Mouse (Mus musculus) inflammation-experienced regulatory T-cells, adult 6 months (primary cell): ENCODE data around the gene Zbtb20. TPM values are rescaled to one million over a fixed set of nuclear protein-coding genes. Genes with fewer than 3 reads are reported as not detected.
A peak's percentile ranks its signal among the peaks of the same experiment; 100 is the strongest.
"Not testable (repeated sequence)": the region's sequence is repeated elsewhere in the genome, so short reads cannot be mapped to it uniquely, and the experiment has no call there.

Experiments used
- ATAC-seq: one replicate; pipeline ENCODE4 v1.8.0; 2017
- polyA plus RNA-seq, 3 experiments: library from polyadenylated mRNA; unstranded; fragments of 100-300 nt; shearing (Covaris generic); gene quantifications; one replicate each; pipeline ENCODE4 v1.2.1; 2017

The Zbtb20 gene
- polyA plus RNA-seq, 3 experiments from 2014 or later: 32.1 to 97.7 (median 96.1) TPM

DNA sequence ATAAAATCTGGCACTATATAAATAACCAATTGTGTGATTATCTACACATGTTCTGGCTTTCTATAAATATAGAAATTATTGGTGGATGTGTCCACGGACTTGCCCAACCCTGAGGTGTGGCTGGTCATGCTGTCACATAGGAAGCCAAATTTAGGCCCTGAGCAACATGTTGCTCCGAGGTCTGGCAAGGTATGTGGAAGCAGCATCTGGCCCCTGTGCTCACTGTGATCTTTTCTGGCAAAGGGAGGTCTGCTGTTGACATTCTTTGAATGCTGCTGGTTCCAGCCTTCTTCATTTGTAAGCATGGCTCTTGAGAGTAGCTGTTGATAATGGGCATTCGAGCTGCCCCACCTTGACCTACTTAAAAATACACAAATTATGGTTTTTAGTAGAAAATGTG, 35.0 kb downstream of the Zbtb20 start:
- no peak for ATAC-seq

DNA sequence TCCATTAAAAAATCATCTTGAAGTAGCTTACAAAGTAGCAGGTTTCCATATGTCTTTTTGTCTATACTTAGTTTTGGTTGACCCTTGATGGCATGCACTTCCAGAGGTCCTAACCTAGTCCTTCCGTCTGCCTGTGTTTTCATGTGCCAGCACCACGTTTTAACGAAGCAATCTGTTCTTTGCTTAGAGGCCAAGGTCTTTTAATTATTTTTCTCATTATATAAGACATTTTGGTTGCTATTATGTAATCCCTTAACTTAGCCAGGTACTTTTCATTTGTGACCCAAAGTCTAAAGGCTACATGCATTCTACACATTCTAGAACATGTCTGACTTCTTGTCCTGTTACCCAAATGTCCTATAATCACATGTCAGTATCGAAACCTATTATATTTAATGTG, 35.6 kb downstream of the Zbtb20 start:
- no peak for ATAC-seq

DNA sequence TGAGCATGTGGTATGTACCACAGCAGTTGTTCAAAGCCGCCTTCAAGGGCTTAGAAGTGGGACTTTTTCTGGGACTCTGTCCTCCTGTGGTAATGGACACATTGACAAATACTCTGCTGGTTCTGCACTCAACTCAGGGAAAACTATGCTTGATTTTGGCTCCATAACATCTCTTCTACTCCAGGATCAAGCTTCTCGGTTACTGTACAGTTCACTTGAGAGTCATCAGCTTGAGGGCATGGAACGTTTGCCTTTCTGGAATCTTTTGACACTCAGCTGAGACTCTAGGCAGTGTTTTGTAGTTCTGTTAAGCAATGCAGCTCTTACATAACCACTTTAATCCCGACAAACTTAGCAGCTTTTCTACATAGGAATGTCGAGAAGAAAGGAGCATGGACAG, 36.1 kb downstream of the Zbtb20 start:
- ATAC-seq: no peak

DNA sequence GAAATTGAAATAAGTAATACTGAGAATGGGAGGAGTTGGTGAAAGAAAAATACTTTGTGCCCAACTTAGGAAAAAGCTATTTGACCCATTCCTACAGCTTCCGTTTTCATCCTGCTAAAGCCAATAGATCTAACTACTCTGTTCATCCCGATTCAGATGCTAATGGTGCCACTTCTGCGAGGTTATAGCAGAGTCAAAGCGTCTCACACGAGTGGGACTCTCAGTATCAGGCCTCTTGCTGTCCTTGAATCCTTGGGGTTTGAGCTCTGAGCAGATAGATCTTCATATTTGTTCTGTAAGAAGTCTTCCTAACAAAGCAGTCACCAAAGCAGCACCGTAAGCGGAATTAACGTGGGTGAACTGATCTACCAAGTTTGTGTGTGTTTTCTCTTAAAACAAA, 37.6 kb downstream of the Zbtb20 start:
- ATAC-seq: no peak

DNA sequence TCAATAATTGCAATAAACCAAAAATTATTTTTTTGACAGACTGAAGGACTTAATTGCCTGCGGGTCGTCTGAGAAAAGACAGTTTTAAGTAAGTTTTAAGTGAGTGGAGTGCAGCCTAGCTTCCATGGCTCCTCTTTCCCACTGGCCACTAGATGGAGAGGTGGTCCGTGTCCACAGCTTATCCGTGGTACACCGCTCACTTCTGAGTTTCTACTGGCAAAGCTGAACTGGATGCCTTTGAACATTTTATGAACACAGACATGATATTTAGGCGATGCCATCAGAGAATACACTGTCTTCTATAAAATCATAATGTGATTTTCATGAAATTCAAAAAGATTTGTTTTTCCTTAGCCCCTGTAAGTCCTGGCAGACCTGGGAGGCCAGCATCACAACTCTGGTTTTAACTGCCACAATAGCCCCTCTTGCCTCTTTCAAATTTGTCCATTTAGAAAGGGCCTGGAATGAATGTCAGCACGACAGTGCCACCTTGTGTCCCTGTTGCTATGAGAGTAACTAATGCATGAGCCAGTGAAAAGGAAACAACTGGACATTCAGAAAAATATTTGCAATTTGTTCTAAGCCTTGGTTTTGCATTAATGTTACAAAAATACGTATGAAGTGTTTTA, 38.9 kb downstream of the Zbtb20 start:
- ATAC-seq: peak; percentile 58

DNA sequence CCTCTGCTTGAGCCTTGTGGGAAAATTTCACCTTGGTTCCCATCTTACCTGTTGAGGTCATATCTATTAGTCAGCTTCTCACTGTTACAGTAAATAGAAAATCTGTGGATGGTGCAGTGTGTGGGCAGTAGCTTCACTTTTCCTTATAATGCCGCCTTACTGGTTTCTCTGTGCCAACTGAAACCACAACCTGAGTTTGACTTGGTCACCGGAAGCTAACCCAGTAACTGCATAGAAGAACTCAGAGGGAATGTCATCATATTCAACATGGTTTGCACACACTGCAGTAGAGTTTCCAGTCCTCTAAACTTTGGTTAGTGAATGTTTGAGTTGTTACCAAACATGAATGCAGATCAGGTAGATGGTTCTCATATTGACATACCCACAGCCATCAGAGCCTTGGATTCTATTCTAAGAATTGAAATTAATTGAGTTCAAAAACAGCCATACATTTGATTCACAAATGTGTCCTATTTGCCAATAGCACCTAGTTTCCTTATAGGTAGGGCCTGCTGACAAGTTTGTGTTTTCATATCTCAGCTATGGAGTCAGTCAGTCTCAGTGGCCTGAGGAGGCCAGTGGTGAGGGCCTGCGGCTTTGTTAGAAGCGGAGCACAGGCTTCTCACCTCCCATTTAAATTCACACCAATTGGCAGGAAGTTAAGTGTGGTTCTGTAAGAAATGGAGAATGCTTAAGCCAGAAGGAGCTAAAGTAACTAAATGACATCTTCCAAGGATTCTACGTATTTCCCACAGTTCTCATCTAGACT, 44.5 kb downstream of the Zbtb20 start:
- ATAC-seq: peak; percentile 28

DNA sequence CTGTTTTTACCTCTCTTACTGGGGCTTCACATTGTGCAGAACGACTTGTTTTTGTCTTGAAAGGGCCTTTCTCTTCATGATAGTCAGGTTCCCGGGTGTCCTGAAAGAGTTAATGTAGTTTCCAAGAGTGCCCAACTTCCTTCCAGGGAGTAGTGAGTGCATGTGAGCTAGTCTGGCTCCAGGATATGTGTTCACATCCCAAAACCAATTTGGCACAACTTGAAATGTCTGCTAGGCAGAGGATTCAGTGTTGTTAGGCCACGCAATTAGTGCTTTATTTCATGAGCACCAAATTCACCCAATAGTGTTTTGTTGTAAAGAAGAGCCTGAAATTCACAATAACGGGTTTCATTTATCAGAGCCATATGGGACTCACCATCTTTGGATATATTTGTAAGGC, 45.8 kb downstream of the Zbtb20 start:
- ATAC-seq: no peak

DNA sequence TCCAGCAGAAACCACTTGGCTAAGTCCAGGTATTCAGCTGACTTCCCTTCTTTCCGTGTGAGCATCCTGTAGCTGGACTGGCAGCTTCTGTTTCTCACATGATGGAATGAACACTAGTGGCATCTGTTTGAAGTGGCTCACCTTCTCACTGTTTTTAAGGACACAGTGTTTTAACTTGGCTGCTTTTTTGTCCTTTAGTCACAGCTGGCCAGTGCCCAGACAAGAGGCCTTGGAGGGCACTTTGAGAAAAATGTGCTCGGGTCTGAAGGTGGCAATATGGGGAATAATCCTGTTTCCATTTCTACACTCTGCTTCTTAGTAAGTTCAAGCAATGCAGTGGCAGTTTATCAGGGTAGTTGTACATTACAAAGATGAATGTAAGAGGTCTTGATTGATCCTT, 62.5 kb downstream of the Zbtb20 start:
- ATAC-seq: no peak

DNA sequence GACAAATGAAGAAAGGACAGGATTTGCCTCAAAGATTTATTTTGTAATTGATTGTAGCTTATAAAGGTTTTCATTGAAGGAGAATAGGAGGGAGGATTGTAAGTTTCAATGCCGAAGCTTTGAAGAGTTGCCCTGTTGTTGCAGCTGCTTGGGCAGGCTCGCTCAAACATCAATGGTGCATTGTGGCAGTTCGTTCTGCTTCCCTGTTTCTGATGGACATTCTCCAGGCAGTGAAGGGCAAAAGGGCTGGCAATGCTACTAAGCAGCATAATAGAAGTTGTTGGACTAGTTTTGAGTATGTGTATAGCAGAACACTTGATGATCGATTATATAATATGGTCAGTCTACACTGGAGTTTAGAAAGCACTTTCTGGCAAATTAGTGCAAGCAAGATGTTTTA, 71.3 kb downstream of the Zbtb20 start:
- ATAC-seq: no peak

DNA sequence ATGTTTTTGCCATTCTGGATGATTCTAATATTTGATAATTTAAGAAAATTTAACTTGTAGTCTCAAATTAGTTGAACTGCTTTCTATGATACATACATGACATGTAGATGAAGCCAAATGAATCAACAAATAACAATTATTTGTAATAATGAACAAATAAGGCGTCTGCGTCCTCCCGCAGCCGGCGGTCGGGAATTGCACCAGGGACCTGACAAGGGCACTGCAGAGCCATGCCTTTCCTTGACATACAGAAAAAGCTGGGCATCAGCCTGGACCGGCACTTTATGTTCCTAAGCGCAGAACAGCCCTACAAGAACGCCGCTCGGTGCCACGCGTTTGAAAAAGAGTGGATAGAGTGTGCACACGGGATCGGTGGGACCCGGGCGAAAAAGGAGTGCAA, 79.7 kb downstream of the Zbtb20 start:
- ATAC-seq: not testable (repeated sequence)

DNA sequence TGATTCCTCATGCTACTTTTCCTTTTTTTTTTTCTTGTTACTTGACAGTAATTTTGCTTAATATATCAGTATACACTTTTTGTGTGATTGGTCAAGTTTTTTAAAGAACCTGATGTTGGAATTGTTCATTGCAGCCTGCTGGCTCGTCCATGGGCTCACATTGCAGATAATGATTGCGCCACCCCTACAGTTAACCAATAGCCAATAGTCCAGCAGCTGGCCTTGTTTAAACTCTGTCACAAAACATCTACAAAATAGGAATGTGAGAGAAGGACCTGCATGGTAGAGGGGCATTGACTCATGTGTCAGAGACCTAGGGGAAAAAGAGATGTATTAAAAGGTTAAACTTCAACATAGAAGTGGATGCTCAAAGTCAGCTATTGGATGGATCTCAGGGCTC, 97.2 kb downstream of the Zbtb20 start:
- ATAC-seq: no peak

DNA sequence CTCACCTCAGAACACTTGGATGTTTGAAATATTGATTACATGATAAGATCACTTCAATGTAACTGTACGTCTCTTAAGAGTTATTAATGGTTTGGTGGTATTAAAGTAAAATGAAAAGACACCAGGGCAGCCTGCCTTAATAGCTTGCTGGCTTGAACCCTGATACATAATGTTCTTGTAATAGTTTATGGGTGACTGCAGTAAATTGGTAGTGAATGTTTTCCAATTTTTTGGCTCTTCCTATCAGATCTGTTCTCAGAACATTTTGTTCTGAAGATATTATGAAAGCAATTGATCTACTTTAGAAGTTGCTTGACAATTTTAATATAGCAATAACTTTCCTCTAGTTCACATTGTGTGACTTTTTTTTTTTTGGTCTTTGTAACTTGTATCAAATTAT, 123.2 kb downstream of the Zbtb20 start:
- ATAC-seq: no peak

DNA sequence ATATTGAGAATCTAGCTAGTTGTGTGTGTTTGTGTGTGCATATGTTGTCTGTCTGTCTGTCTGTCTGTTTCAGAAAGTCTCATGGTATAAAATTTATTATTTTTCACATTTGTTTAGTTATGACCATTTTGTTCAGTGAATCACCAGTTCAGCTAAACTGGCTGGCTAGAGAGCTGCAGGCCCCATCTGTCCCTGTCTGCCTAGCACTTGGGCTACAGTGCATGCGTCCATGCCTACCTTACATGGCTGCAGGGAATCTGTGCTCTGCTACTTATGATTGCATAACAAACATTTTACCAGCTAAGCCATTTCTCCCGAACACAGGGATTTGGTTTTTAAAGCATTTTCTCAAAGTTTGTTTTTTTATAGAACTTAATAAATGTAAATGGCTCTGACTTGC, 150.7 kb downstream of the Zbtb20 start:
- ATAC-seq: no peak

DNA sequence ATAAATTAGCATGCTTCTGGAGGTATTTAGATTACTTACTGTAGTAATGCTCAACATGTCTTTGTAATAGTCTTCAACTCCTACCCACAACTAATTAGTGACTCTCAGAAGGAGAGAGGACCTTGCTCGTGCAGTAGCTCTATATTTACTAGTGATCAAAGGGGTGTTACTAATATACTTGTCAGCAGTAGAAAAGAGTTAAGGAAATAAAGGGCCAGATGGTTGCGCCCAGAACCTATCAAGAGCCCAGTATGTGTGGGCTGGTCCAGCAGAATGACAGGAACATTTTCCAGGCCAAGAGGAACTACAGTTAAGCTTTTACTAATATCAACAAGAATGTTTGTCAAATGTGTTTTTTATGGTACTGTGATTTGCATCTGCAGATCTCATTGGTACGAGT, 153.6 kb downstream of the Zbtb20 start:
- ATAC-seq: no peak

DNA sequence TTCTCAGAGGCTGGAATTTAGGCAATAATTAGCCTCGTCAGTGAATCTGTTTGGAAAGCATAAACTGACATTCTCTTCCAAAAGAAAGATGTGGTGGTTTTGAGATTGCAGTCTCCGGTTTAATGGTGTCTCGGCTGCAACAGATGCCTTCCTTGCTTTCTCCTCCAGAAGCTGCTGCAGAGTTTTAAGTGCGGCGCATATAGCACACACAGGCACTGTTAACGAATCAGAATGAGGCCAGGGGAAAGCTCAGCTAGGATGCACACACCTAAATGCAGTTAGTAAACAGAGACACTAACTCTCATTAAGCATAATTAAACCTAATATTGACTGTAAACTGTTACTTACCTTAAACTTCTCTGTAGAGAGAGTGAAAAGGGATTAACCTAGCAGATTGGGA, 160.0 kb downstream of the Zbtb20 start:
- ATAC-seq: no peak

DNA sequence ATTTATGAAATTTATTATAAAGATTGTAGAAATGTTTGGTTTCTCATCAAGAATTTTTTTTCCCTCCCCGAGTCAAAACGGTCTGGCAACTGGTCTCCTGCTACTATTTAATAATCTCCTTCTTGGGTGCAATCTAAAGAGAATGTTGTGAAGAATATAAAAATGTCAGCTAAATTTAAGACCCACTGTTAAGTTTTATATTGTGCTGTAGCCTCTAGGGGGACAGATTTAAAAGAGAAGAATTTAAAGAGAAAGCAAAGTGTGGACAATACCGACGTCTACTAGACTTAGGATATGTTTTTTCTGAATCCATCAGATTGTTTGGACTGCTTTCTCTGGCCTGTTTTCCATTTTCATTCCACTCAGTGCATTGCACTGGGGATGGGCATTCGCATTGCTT, 160.8 kb downstream of the Zbtb20 start:
- no peak for ATAC-seq

DNA sequence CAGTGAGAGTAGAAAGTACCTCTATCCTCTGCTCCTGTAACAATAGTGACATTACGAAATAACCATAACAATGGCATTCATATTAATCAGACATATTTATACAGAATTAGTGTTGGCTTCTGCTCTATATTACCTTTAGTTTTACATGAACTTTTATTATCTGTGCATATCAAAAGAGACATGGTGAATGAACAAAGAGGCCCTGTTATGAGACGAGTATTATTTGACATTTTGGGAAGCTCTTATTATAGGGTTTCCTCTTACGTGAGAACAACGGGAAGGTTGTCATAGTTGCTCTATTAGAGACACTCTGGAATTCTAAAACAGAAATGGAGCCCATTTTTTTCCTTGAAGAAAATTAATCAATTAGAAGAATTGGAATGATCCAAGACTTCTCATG, 161.6 kb downstream of the Zbtb20 start:
- ATAC-seq: no peak

DNA sequence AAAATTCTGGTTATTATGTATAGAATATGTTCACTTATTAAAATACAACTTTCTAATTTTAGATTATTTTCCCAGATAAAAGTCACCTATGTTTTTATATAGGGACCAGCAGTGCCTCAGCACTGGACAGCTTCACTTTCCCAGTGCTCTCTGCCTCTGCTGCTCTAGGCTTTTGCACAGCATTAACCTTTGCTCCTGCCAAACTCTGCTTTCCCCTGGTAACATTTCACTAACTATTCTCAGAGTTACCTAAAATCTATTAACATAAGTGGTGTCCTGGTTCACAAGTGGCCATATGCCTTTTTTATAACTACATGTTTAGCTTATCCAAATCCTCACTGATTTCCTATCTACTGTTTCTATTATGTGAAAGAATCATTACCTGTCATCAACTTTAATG, 169.9 kb downstream of the Zbtb20 start:
- ATAC-seq: no peak

DNA sequence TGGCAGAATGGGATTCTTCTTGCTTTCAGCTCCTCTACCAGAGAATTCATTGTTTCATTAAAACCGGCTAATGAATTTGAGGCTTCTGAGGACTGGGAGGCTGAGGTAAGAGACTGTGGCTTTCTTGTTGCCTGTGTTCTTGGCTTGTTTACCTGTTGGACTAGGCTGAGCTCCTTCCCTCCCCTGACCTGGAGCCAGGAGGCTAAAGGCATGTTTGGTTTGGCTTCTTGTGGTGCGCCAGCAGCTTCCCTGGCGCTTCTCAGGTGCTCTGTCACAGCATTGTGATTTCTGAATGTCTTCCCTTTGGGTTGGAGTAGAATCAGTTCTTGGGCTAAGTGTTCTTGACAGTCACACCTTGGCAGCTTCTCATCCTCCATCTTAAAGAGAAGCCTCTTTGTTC, 171.0 kb downstream of the Zbtb20 start:
- ATAC-seq: no peak

DNA sequence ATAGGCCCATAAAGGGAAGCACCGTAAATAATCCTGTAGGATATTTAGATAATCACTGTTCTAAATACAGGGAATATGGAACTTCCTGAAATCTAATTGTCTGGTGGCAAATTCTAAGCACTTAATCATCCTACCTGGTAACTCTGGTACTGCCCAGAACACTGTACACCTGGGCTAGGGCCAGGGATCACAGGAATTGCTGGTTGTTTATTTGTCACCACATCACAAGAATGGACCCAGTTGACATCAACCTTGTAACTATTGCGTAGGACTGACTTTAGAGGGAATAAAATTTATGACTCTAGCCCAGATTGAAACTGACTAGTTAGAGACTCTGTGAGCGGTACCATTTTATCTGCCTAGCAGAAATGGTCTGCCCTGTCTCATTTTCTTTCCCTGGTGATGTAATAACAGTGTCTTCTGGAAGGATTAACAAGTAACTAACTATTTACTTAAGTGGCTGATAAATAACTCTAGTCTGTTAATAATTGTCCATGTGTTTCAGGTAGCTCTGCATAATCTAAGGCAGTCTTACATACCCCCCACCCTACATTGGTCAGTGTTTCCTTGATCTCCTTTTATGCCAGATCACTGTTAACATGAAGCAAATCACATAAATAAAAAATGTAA, 194.1 kb downstream of the Zbtb20 start:
- no peak for ATAC-seq

DNA sequence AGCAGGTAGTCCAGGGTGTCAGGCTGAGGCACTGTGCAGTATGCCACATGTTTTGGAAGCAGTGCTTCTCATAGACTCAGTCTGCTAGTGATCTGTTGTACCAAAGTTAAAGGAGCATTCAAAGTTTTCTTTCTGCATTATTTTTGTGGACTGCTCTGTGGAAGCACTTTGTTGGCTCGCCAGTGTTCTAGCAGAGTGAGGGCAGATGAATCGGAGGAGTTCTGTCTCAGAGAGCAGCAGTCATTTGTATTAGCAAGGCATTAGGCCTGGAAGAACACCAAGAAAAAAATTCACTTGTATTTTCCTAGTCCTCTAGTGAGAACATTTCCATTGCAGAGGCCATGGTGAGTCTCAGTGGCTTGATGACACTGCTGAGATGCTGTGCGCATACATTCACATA, 196.2 kb downstream of the Zbtb20 start:
- ATAC-seq: no peak

DNA sequence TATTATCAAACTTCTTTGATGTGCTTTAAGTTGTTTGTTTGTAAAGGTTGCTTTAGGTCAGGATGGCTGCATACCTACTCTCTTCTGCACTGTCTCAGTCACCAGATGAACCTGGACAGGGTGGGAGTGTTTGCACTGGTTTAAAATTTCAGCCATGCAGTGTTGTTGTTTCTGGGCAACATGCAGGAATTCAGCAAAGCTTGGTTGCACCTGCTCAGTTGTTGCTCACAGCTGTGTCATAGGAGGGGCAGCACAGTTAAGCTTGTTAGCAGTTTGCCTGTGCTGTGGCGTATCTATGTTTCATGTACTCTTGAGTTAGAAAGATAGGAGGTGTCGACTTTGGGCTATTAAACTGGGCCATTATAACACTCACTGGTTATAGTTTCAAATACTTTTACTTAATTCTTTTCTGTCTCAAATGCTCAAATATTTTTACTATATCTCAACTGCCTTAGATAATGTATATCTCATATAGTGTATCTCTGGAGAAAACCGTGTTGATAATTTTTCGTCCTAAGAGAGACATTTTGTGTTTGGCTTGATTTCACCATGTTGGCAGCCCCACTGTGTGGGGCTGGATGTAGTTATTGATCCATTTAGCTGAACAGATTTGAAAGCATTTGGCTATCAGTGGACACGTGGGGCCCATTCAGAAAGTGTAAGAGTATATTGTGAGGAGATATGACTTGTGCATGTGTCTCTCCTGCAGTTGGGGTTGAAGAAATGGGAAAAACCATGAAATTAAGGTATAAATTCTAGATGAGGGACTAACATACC, 197.3 kb downstream of the Zbtb20 start:
- no peak for ATAC-seq

DNA sequence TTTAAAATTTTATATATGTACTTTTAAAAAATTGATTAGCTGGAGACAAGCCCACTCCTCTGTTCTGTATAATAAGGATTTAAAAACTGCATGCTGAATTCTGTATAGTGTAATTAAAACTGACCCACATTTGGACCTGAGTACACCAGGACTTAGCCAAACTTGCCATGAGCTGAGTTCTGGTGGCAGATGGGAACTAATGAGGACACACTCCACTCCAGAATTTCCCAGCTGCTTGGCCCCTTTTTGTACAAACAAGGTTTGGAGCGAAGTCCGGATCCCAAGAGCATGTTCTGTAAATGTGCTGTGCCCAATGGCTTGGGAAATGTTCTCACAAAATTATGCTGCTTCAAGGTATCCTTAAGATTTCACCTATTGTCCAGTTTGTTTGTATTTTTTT, 204.7 kb downstream of the Zbtb20 start:
- no peak for ATAC-seq
